Mouse (Mus musculus): ENCODE measurements around the gene Gnrhr.

- TF ChIP-seq CTCF (IDR thresholded peaks at IDR 0.05; ENCODE audit: low read depth, low read length) = no peak
- no peak for TF ChIP-seq POLR2A (IDR thresholded peaks at IDR 0.05; ENCODE audit: borderline replicate concordance, low read depth, low read length)
Measured at GRCm38 (mm10) chr5:86173778-86174177, 23.9 kb downstream of the Gnrhr start.
